Mouse (Mus musculus) C2C12 (cell line): ENCODE results near the gene B4galnt4.

ENCODE experiments used
- CTCF ChIP-seq: IDR thresholded peaks from one replicate; pipeline ENCODE4 v1.5.1; 2011; ENCODE audit not compliant: control insufficient read depth, insufficient read depth, insufficient read length
- MYOG ChIP-seq: IDR thresholded peaks from one replicate; pipeline ENCODE4 v1.6.1; 2011; ENCODE audit not compliant: control insufficient read depth, insufficient read length; ENCODE audit errors: extremely low read depth

GRCm38 (mm10) chr7:141047581-141048225 is 13.2 kb upstream of the B4galnt4 start:
- TF ChIP-seq CTCF: no peak
- TF ChIP-seq MYOG: no peak
